Mouse (Mus musculus) heart, postnatal 0 days (tissue): ENCODE results near the gene Galnt7. TPM values are rescaled to one million over a fixed set of nuclear protein-coding genes. Genes with fewer than 3 reads are reported as not detected.
A peak's percentile ranks its signal among the peaks of the same experiment; 100 is the strongest.

ENCODE experiments used
- ATAC-seq: fragments of 200-750 bp; cut with Nextera tagmentation; 2 replicates; pipeline ENCODE4 v1.8.0; 2017; ENCODE audit warnings: low read depth, moderate number of reproducible peaks, moderate library complexity; ENCODE audit not compliant: insufficient read depth
- DNase-seq: peaks from one replicate; pipeline ENCODE4 v3.0.0-alpha.2; 2016; ENCODE audit warnings: low spot score
- H3K27ac ChIP-seq: fragments of 300-500 bp; sonication (generic); 2 replicates; pipeline ENCODE4 v1.5.1; 2014; ENCODE audit warnings: low read depth, mild to moderate bottlenecking
- H3K27me3 ChIP-seq: fragments of 300-500 bp; sonication (generic); 2 replicates; pipeline ENCODE4 v1.6.1; 2014; ENCODE audit warnings: low read length, mixed read lengths; ENCODE audit not compliant: control insufficient read depth, insufficient read depth
- H3K36me3 ChIP-seq: fragments of 300-500 bp; sonication (generic); replicated peaks from 2 replicates; pipeline ENCODE4 v1.6.1; 2014; ENCODE audit warnings: low read length, mixed read lengths; ENCODE audit not compliant: control insufficient read depth, insufficient read depth
- H3K4me1 ChIP-seq: fragments of 300-500 bp; sonication (generic); 2 replicates; pipeline ENCODE4 v1.6.1; 2014; ENCODE audit warnings: antibody characterized with exemption; ENCODE audit not compliant: control insufficient read depth, insufficient read depth
- H3K4me2 ChIP-seq: fragments of 300-500 bp; sonication (generic); 2 replicates; pipeline ENCODE4 v1.6.1; 2014; ENCODE audit warnings: low read depth, mild to moderate bottlenecking, low read length, moderate library complexity
- H3K4me3 ChIP-seq: fragments of 300-500 bp; sonication (generic); 2 replicates; pipeline ENCODE4 v1.5.1; 2014; ENCODE audit warnings: low read depth, low read length
- H3K9ac ChIP-seq: fragments of 300-500 bp; sonication (generic); replicated peaks from 2 replicates; pipeline ENCODE4 v1.6.1; 2014; ENCODE audit warnings: low read depth, low read length, mixed read lengths
- H3K9me3 ChIP-seq: fragments of 300-500 bp; sonication (generic); replicated peaks from 2 replicates; pipeline ENCODE4 v1.6.1; 2016; ENCODE audit warnings: low read length; ENCODE audit not compliant: control insufficient read depth
- CTCF ChIP-seq: IDR thresholded peaks from 2 replicates; pipeline ENCODE4 v1.5.1; 2016; ENCODE audit warnings: antibody characterized with exemption, control low read depth, low read depth
- EP300 ChIP-seq: IDR thresholded peaks from 2 replicates; pipeline ENCODE4 v1.6.1; 2016; ENCODE audit warnings: antibody characterized with exemption, low read depth
- WGBS: fragments of 180-500 bp; shearing (Covaris S2); extraction: QIAGEN DNeasy Blood & Tissue Kit; methylation state at CpG from one replicate; pipeline ENCODE4 v1.1.7; 2014; 5-methylcytosine and 5-hydroxymethylcytosine counted together
- polyA plus RNA-seq: library from polyadenylated mRNA; unstranded; fragments of >200 nt; fragmentation: Nextera tagmentation; extraction: Ambion mirVana; gene quantifications from 2 replicates; pipeline ENCODE4 v1.2.1, GENCODE M21; 2015
- total RNA-seq: library from RNA; depleted of rRNA; stranded (reverse); fragments of >200 nt; gene quantifications from 2 replicates; pipeline ENCODE4 v1.2.3, GENCODE M21; 2014; ENCODE audit warnings: low replicate concordance

The Galnt7 gene
- total and polyA plus RNA-seq, 2 experiments from 2014 or later: 3.5 to 7.2 TPM

- H3K27ac ChIP-seq: no peak overlapping the region
- H3K4me1 ChIP-seq: no peaks in the 10 kb centered on the region
- no peaks in the 10 kb centered on the region for H3K36me3 ChIP-seq
- peak; percentile 62; the same call in 1 of the 2 replicates for ATAC-seq
- H3K9ac ChIP-seq: no peak overlapping the region
- 46% methylated on average over 9 of the region's 9 CpGs for WGBS
- no peaks in the 10 kb centered on the region for H3K9me3 ChIP-seq
- H3K27me3 ChIP-seq: no peaks in the 10 kb centered on the region
- DNase-seq: peak; percentile 59
- no peak overlapping the region for H3K4me3 ChIP-seq
- TF ChIP-seq CTCF: no peak
- TF ChIP-seq EP300: no peak
- H3K4me2 ChIP-seq: no peak overlapping the region
Measured at GRCm38 (mm10) chr8:57589176-57589575, 63.7 kb downstream of the Galnt7 start.

- no peak for DNase-seq
- WGBS: 88% methylated on average over 1 of the region's 1 CpGs
- H3K4me2 ChIP-seq: no peak overlapping the region
- no peak overlapping the region for H3K27ac ChIP-seq
- H3K4me1 ChIP-seq: no peaks in the 10 kb centered on the region
- H3K9ac ChIP-seq: no peak overlapping the region
- H3K4me3 ChIP-seq: no peak overlapping the region
- TF ChIP-seq CTCF: no peak
- no peak for TF ChIP-seq EP300
- no peak for ATAC-seq
- no peaks in the 10 kb centered on the region for H3K9me3 ChIP-seq
- no peaks in the 10 kb centered on the region for H3K36me3 ChIP-seq
- H3K27me3 ChIP-seq: no peaks in the 10 kb centered on the region
Measured at GRCm38 (mm10) chr8:57588604-57589003, 64.2 kb downstream of the Galnt7 start.

GRCm38 (mm10) chr8:57586667-57587066, 66.2 kb downstream of the Galnt7 start:
- Histone ChIP-seq H3K4me1 (no peaks in the 10 kb centered on the region), H3K4me3 (no peak overlapping the region), H3K27ac (no peak overlapping the region), H3K9me3 (no peaks in the 10 kb centered on the region), H3K9ac (no peak overlapping the region), H3K27me3 (no peaks in the 10 kb centered on the region), H3K36me3 (no peaks in the 10 kb centered on the region), H3K4me2 (no peak overlapping the region)
- TF ChIP-seq CTCF (no peak), EP300 (no peak)
- DNase-seq (no peak), ATAC-seq (no peak)
- WGBS: 50% methylated on average over 4 of the region's 4 CpGs

GRCm38 (mm10) chr8:57585831-57586230, 67.0 kb downstream of the Galnt7 start:
- no peak for DNase-seq
- ATAC-seq: no peak
- WGBS: 83% methylated on average over 3 of the region's 3 CpGs
- Histone ChIP-seq H3K9ac (no peak overlapping the region), H3K9me3 (no peaks in the 10 kb centered on the region), H3K4me1 (no peaks in the 10 kb centered on the region), H3K27ac (no peak overlapping the region), H3K27me3 (no peaks in the 10 kb centered on the region), H3K36me3 (no peaks in the 10 kb centered on the region), H3K4me3 (no peak overlapping the region), H3K4me2 (no peak overlapping the region)
- no peak for TF ChIP-seq EP300
- TF ChIP-seq CTCF: no peak

- TF ChIP-seq CTCF (no peak), EP300 (no peak)
- Histone ChIP-seq H3K4me3 (no peak overlapping the region), H3K27ac (no peak overlapping the region), H3K9me3 (no peaks in the 10 kb centered on the region), H3K9ac (no peak overlapping the region), H3K4me1 (no peaks in the 10 kb centered on the region), H3K4me2 (no peak overlapping the region), H3K36me3 (no peaks in the 10 kb centered on the region), H3K27me3 (no peaks in the 10 kb centered on the region)
- ATAC-seq (no peak), DNase-seq (no peak)
- WGBS: 93% methylated on average over 5 of the region's 5 CpGs
Measured at GRCm38 (mm10) chr8:57585128-57585442, 67.7 kb downstream of the Galnt7 start.

- H3K4me2 ChIP-seq: no peak overlapping the region
- H3K4me1 ChIP-seq: no peaks in the 10 kb centered on the region
- no peak overlapping the region for H3K4me3 ChIP-seq
- DNase-seq: no peak
- TF ChIP-seq CTCF (no peak), EP300 (no peak)
- WGBS: 72% methylated on average over 8 of the region's 8 CpGs
- H3K9ac ChIP-seq: no peak overlapping the region
- no peak overlapping the region for H3K27ac ChIP-seq
- no peaks in the 10 kb centered on the region for H3K36me3 ChIP-seq
- ATAC-seq: no peak
- no peaks in the 10 kb centered on the region for H3K27me3 ChIP-seq
- H3K9me3 ChIP-seq: no peaks in the 10 kb centered on the region
Measured at GRCm38 (mm10) chr8:57584416-57585127, 68.3 kb downstream of the Galnt7 start.
